Mouse (Mus musculus): Measurements from ENCODE around the gene Izumo1. TPM values are rescaled to one million over a fixed set of nuclear protein-coding genes. Genes with fewer than 3 reads are reported as not detected.

Izumo1 gene
- polyA plus RNA-seq, 1 experiment from 2014 or later: 0.15 TPM

DNA sequence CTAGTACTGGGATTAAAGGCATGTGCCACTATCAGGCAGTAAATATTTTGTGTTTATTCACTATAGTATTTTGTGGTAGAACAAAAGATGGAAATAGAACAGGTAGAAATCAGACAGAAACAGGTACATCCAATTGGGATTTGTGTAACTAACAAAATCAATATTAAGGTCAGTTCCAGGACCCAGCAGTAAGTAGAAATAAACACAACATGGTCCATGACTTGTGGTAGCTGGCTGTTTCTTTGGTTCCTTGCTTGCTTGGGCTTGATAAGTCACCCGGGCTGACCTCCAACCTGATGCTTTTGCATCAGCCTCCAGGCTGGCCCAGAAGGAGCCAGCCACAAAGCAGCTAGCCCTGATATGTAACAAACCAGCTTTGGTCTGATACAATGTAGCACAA is 12.1 kb upstream of the Izumo1 start:
- 48% methylated on average over 1 of the region's 1 CpGs for WGBS

DNA sequence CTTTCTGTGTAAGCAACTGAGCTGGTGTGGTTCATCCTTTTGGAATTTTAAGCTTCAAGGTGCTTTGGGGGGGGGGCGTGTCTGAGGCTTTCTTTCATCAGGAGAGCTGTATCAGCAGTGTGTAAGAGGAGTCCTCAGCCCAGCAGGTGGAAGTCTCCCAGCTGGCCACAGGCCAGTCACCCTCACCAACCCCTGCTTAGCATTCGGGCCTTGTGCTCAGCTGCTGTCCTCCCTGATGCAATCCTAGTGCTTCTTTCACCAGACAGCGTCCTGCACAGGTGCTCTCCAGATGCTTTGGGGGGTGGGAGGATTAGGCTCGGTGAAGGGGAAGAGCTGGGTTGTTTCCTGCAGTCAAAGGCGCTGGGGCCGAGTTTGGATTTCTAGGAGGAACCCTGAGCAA is 5.3 kb upstream of the Izumo1 start:
- ATAC-seq (ENCODE audit: insufficient read depth, low FRiP score): 0 out of 2 replicates have a peak, but pooled peaks have one; percentile 3
- H3K9ac ChIP-seq (ENCODE audit: low read length): no peak overlapping the region
- H3K36me3 ChIP-seq (ENCODE audit: control insufficient read depth, insufficient read depth, low read length): no peaks in the 10 kb centered on the region
- H3K4me3 ChIP-seq (replicated peaks; ENCODE audit: low read length): no peak overlapping the region
- H3K4me2 ChIP-seq (ENCODE audit: low read depth, low read length): no peak overlapping the region
- H3K27me3 ChIP-seq (ENCODE audit: control insufficient read depth, insufficient read depth, low read length): 0 out of 2 replicates have a peak, but pooled peaks cover 3% of the 10 kb centered on the region
- H3K27ac ChIP-seq (ENCODE audit: low read length): peak overlapping the region; percentile 43
- no peaks in the 10 kb centered on the region for H3K9me3 ChIP-seq (replicated peaks; ENCODE audit: control insufficient read depth, low read length)
- 25% methylated on average over 6 of the region's 6 CpGs for WGBS
- peaks cover 8% of the 10 kb centered on the region; the same call in 1 of the 2 replicates for H3K4me1 ChIP-seq (ENCODE audit: control insufficient read depth, insufficient read depth, low read length)

More for the DNA sequence above, 12.1 kb upstream of the Izumo1 start:
- Histone ChIP-seq H3K27me3 (ENCODE audit: control insufficient read depth, insufficient read depth, low read length) (no peaks in the 10 kb centered on the region), H3K4me1 (ENCODE audit: control insufficient read depth, insufficient read depth, low read length) (no peaks in the 10 kb centered on the region), H3K4me2 (ENCODE audit: low read depth, low read length) (no peak overlapping the region), H3K9me3 (replicated peaks; ENCODE audit: control insufficient read depth, low read length) (no peaks in the 10 kb centered on the region), H3K4me3 (replicated peaks; ENCODE audit: low read length) (no peak overlapping the region), H3K36me3 (ENCODE audit: control insufficient read depth, insufficient read depth, low read length) (no peaks in the 10 kb centered on the region), H3K27ac (ENCODE audit: low read length) (no peak overlapping the region), H3K9ac (ENCODE audit: low read length) (no peak overlapping the region)
- ATAC-seq (ENCODE audit: insufficient read depth, low FRiP score): no peak

DNA sequence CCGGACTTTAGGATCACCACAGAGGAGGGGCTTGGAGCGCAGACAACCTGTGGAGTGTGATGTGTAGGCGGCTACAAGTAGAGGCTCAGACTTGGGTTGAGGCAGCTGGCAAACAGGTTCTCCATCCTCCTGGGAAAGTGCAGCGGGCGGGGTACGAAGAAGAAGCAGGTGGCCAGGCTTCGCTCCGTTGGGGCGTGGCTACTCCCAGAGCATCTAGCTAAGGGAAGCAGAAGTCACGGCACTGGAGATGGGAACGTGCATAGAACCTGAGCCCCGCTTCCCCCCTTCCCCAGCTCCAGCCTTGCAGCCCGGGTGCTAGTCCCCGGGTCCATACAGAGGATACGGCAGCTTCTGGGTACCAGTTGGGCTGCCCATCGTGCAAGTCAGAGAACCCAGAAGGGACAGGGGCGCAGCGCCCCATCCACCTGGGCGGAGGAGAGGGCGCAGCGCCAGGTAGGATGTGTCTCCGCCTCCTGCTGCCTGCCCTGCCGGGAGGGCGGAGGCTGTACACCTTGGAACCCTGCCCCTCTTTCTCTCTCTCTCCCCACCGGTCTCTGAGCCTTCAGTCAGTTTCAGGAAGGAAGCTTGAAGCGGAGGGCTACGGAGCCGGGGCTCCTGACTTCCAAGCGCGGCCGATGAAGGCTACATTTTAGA is 4.4 kb upstream of the Izumo1 start, which contains the start of gene Fut1:
TSS of gene Fut1 (plus strand) at position 248 of the 654 bp plus-strand sequence.
- 6% methylated on average over 30 of the region's 31 CpGs for WGBS
- Histone ChIP-seq H3K4me1 (ENCODE audit: control insufficient read depth, insufficient read depth, low read length) (peaks cover 8% of the 10 kb centered on the region; the same call in 1 of the 2 replicates), H3K4me2 (ENCODE audit: low read depth, low read length) (peak within 1 kb of the TSS; percentile 52), H3K4me3 (replicated peaks; ENCODE audit: low read length) (peak within 1 kb of the TSS; percentile 30), H3K9ac (ENCODE audit: low read length) (peak within 1 kb of the TSS; percentile 18; the same call in 1 of the 2 replicates), H3K27ac (ENCODE audit: low read length) (peak within 1 kb of the TSS; percentile 43), H3K27me3 (ENCODE audit: control insufficient read depth, insufficient read depth, low read length) (0 out of 2 replicates have a peak, but pooled peaks cover 3% of the 10 kb centered on the region), H3K9me3 (replicated peaks; ENCODE audit: control insufficient read depth, low read length) (no peaks in the 10 kb centered on the region), H3K36me3 (ENCODE audit: control insufficient read depth, insufficient read depth, low read length) (no peaks in the 10 kb centered on the region)
- peak; percentile 72 for ATAC-seq (ENCODE audit: insufficient read depth, low FRiP score)

DNA sequence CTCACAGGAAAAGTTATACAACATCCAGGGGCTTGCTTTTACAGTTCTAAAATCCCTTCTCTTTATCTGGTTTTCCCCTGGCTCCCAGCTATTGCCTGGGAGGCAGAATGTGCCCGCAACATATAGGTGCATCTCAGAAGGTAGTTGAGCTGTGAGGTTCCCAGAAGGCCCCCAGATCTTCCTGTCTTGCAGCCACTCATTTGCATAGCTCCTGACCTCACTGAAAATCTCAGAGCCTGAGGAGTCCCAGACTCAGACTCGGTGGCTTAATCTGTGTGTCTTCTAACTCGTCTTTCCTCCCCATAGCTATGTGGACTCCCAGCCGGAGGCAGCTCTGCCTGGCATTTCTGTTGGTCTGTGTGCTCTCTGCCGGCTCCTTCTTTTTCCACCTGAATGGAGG is 3.3 kb upstream of the Izumo1 start:
- WGBS: 81% methylated on average over 5 of the region's 5 CpGs
- Histone ChIP-seq H3K9ac (ENCODE audit: low read length) (no peak overlapping the region), H3K27me3 (ENCODE audit: control insufficient read depth, insufficient read depth, low read length) (0 out of 2 replicates have a peak, but pooled peaks cover 3% of the 10 kb centered on the region), H3K27ac (ENCODE audit: low read length) (no peak overlapping the region), H3K4me1 (ENCODE audit: control insufficient read depth, insufficient read depth, low read length) (peaks cover 8% of the 10 kb centered on the region; the same call in 1 of the 2 replicates), H3K4me3 (replicated peaks; ENCODE audit: low read length) (no peak overlapping the region), H3K9me3 (replicated peaks; ENCODE audit: control insufficient read depth, low read length) (no peaks in the 10 kb centered on the region), H3K36me3 (ENCODE audit: control insufficient read depth, insufficient read depth, low read length) (no peaks in the 10 kb centered on the region), H3K4me2 (ENCODE audit: low read depth, low read length) (no peak overlapping the region)
- ATAC-seq (ENCODE audit: insufficient read depth, low FRiP score): no peak

DNA sequence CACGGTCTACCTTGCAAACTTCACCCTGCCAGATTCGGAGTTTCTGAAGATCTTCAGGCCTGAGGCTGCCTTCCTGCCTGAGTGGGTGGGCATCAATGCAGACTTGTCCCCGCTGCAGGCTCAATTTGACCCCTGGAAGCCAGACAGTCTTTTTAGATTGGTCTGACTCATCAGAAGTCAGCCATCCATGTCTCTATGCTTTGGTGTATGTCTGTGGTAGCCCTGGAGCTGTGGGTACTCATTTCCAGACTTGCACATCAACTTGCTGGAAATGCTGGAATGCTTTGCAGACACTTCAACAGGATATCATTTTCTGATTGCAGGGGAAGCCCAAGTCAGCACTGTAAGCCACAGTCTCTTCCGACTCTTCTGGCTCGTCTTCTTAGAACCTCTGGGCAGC is 2.0 kb upstream of the Izumo1 start:
- WGBS: 91% methylated on average over 5 of the region's 5 CpGs
- Histone ChIP-seq H3K27me3 (ENCODE audit: control insufficient read depth, insufficient read depth, low read length) (0 out of 2 replicates have a peak, but pooled peaks cover 3% of the 10 kb centered on the region), H3K4me1 (ENCODE audit: control insufficient read depth, insufficient read depth, low read length) (peaks cover 8% of the 10 kb centered on the region; the same call in 1 of the 2 replicates), H3K36me3 (ENCODE audit: control insufficient read depth, insufficient read depth, low read length) (no peaks in the 10 kb centered on the region), H3K4me3 (replicated peaks; ENCODE audit: low read length) (no peak overlapping the region), H3K4me2 (ENCODE audit: low read depth, low read length) (no peak overlapping the region), H3K27ac (ENCODE audit: low read length) (no peak overlapping the region), H3K9ac (ENCODE audit: low read length) (no peak overlapping the region), H3K9me3 (replicated peaks; ENCODE audit: control insufficient read depth, low read length) (no peaks in the 10 kb centered on the region)
- ATAC-seq (ENCODE audit: insufficient read depth, low FRiP score): no peak

DNA sequence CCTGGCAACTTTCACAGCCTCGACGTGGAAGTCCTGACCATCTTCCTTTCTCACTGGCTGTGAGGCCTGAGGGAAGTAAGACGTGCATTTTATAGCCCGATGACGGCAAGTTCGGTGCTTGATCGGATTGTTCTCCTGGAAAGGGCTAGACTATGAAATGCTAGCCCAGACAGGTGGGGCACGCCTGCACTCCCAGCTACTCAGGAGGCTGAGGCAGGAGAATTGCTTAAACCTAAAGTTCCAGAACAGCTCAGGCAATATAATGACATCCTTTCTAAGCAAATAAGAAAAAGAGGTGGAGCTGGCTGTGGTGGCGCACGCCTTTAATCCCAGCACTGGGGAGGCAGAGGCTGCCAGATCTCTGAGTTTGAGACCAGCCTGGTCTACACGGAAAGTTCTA is 1.9 kb downstream of the Izumo1 start:
- no peak overlapping the region for H3K4me3 ChIP-seq (replicated peaks; ENCODE audit: low read length)
- no peaks in the 10 kb centered on the region for H3K4me1 ChIP-seq (ENCODE audit: control insufficient read depth, insufficient read depth, low read length)
- no peaks in the 10 kb centered on the region for H3K9me3 ChIP-seq (replicated peaks; ENCODE audit: control insufficient read depth, low read length)
- no peak for ATAC-seq (ENCODE audit: insufficient read depth, low FRiP score)
- H3K36me3 ChIP-seq (ENCODE audit: control insufficient read depth, insufficient read depth, low read length): no peaks in the 10 kb centered on the region
- H3K27me3 ChIP-seq (ENCODE audit: control insufficient read depth, insufficient read depth, low read length): no peaks in the 10 kb centered on the region
- no peak overlapping the region for H3K4me2 ChIP-seq (ENCODE audit: low read depth, low read length)
- H3K9ac ChIP-seq (ENCODE audit: low read length): no peak overlapping the region
- WGBS: 90% methylated on average over 11 of the region's 11 CpGs
- H3K27ac ChIP-seq (ENCODE audit: low read length): no peak overlapping the region

DNA sequence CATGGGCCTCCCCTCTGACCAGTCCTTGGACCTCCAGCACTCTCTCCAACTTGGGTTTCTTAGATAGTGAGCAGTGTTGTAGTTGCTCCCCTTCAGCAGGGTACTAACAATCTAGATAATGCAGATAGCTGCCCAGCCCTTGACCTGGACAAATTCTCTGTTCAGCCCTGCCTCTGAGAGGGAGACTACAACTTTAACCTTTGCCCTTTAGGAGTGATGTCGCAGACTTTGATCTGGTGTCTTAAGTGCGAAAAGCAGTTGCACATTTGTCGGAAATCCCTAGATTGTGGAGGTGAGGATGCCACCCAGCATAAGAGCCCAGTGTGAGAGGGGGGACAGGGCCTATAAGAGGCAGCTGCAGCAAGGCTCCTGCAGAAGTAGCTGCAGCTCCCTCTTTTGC is 3.1 kb downstream of the Izumo1 start:
- H3K27me3 ChIP-seq (ENCODE audit: control insufficient read depth, insufficient read depth, low read length): no peaks in the 10 kb centered on the region
- 74% methylated on average over 3 of the region's 3 CpGs for WGBS
- H3K4me1 ChIP-seq (ENCODE audit: control insufficient read depth, insufficient read depth, low read length): no peaks in the 10 kb centered on the region
- no peak overlapping the region for H3K9ac ChIP-seq (ENCODE audit: low read length)
- no peak overlapping the region for H3K27ac ChIP-seq (ENCODE audit: low read length)
- no peak overlapping the region for H3K4me3 ChIP-seq (replicated peaks; ENCODE audit: low read length)
- H3K9me3 ChIP-seq (replicated peaks; ENCODE audit: control insufficient read depth, low read length): no peaks in the 10 kb centered on the region
- no peak overlapping the region for H3K4me2 ChIP-seq (ENCODE audit: low read depth, low read length)
- no peak for ATAC-seq (ENCODE audit: insufficient read depth, low FRiP score)
- H3K36me3 ChIP-seq (ENCODE audit: control insufficient read depth, insufficient read depth, low read length): no peaks in the 10 kb centered on the region

DNA sequence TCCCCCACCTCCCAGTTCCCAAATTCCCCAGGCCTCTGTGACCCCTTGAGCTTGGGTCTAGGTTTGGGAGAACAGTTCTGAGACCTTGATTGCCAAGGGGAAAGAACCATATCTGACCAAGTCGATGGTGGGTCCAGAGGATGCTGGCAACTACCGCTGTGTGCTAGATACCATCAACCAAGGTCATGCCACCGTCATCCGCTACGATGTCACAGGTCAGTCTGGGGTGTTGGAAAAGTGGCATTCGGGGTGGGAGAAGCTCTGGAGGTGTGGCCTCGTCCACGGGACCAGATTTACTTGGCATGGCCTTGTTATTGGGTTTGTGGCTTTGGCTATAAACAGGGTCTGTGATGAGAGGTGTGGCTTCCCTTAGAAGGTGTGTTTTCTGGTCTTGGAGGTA is 3.9 kb downstream of the Izumo1 start:
- Histone ChIP-seq H3K4me1 (ENCODE audit: control insufficient read depth, insufficient read depth, low read length) (no peaks in the 10 kb centered on the region), H3K36me3 (ENCODE audit: control insufficient read depth, insufficient read depth, low read length) (no peaks in the 10 kb centered on the region)
- 83% methylated on average over 8 of the region's 8 CpGs for WGBS

DNA sequence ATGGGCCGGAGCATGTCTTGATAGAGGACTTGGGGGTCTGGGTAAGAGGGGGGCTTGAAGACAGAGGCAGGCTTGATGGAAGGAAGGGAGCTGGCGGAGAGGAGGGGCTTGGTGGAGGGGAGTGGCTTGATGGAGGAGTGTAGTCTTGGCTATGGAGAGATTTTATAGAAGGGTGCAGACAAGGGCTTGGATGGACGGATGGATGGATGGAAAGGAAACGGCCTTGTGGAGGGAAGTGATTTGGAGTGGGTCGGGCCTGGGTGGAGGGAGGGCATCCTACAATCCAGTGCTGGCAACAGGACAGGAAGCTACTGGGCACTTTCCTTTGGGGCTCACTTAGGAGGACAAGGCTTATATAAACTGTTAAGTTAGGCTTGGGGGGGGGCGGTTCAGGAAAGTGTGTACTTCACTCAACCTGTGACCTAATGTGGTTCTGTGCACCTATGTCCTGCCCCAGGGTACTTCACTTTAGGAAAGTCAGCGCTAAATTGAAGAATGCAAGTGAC is 5.0 kb downstream of the Izumo1 start:
- no peaks in the 10 kb centered on the region for H3K4me1 ChIP-seq (ENCODE audit: control insufficient read depth, insufficient read depth, low read length)
- ATAC-seq (ENCODE audit: insufficient read depth, low FRiP score): no peak
- no peaks in the 10 kb centered on the region for H3K27me3 ChIP-seq (ENCODE audit: control insufficient read depth, insufficient read depth, low read length)
- H3K9ac ChIP-seq (ENCODE audit: low read length): no peak overlapping the region
- H3K4me2 ChIP-seq (ENCODE audit: low read depth, low read length): no peak overlapping the region
- H3K9me3 ChIP-seq (replicated peaks; ENCODE audit: control insufficient read depth, low read length): no peaks in the 10 kb centered on the region
- no peaks in the 10 kb centered on the region for H3K36me3 ChIP-seq (ENCODE audit: control insufficient read depth, insufficient read depth, low read length)
- H3K4me3 ChIP-seq (replicated peaks; ENCODE audit: low read length): no peak overlapping the region
- H3K27ac ChIP-seq (ENCODE audit: low read length): no peak overlapping the region
- 80% methylated on average over 7 of the region's 7 CpGs for WGBS

More for the DNA sequence above, 3.9 kb downstream of the Izumo1 start:
- ATAC-seq (ENCODE audit: insufficient read depth, low FRiP score): no peak
- Histone ChIP-seq H3K4me2 (ENCODE audit: low read depth, low read length) (no peak overlapping the region), H3K27ac (ENCODE audit: low read length) (no peak overlapping the region), H3K4me3 (replicated peaks; ENCODE audit: low read length) (no peak overlapping the region), H3K27me3 (ENCODE audit: control insufficient read depth, insufficient read depth, low read length) (no peaks in the 10 kb centered on the region), H3K9ac (ENCODE audit: low read length) (no peak overlapping the region), H3K9me3 (replicated peaks; ENCODE audit: control insufficient read depth, low read length) (no peaks in the 10 kb centered on the region)

Measured in stomach, embryonic 16.5 days (tissue).